Mouse (Mus musculus): ENCODE measurements at regions not wholly inside any gene's neighbourhood (a gene's known extent, or its start where the extent isn't known, plus 50 kb on each side); places are given as distances from the start of the nearest gene placed in this dataset.

DNA sequence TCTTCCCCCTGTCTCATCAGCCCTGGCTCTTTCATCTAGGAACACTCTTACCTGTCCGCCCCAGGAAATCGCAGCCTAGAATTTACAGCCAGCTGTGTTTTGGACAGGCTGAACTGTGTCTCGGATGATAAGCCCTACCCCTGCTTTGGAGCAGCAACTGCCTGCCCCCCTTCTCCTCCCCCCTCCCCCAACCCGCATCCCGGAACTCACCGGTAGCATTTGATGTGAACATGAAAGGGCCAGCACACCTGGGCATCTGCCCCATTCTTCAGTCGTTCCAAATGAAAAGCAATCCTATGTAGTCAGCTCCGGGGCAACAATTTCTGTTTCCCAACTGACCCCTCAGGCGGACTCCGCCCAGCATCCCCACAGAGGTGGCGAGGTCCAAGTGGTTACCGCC, 130.1 kb upstream of the Ctnnb1 start:
- no peak for ATAC-seq (replicated peaks; ENCODE audit: poor library complexity, severe bottlenecking)

DNA sequence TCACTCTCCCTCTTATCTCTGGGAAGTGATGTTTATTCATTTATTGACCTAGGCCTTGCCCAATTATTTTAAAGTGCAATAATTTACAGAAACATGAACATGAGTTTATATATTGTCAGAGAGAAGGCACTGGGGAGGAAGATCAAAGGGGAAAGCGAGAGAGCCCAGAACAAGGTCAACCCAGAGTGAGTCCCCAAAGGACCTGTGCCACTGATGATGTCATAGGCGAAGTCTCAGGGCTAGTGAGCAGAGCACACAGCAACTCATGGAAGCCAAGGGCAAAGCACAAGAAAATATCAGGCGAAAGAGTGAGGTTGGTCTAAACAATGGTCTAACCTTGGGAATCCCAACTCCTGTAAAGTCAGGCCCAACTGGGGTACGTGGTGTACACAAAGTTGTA, 126.4 kb upstream of the Ctnnb1 start:
- ATAC-seq (replicated peaks; ENCODE audit: poor library complexity, severe bottlenecking) = no peak

DNA sequence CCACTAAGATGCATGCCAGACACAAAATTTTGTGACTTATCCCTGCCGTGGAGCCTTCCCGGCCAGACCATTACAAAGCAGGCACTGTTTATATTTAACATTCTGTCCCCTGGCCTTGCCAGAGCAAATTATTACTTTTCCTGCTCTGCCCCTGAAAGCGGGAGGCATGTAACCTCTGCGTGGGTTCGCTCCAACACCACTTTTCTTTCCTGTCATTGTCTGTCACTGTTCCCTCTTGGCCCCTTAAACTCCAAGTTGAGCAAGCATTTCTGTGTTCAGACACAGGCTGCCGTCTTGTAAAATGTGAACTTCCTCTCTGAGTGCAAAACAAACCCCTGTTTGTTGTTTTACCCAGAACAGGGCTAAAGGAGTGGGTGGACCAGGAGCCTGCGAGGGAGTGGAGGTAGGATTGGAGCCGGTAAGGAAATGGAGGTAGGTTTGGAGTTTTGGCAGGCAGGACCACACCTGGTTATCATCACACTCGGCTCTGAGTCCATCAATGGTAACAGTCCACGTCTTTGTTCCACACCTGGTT, 124.2 kb upstream of the Ctnnb1 start:
- ATAC-seq (replicated peaks; ENCODE audit: poor library complexity, severe bottlenecking) = no peak

DNA sequence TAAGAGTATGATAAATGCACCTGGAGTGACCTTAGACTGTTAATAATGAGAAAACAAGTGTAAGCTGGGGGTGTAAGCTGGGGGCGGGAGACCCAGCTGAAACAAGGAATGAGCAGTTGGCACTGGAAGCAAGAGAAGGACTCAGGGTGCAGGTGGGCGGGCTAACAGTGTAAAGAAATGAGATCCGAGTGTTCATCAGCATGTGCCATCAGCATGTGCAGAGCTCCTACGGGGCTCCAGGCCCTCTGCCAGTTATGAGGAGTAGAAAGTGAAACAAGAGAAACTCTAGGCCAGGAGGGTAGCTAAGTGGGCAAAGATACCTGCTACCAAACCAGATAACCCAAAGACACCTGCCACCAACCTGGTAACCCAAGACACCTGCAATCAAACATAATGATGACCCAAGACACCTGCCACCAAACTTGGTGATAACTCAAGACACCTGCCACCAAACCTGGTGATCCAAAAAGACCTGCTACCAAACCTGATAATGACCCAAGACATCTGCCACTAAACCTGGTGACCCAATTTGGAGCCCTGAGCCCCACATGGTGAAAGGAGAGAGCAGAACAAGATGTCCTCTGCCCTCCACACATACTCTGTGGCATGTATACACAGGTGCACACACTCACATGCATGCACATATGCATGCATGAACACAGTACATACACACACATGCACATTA, 120.1 kb upstream of the Ctnnb1 start:
- no peak for ATAC-seq (replicated peaks; ENCODE audit: poor library complexity, severe bottlenecking)

DNA sequence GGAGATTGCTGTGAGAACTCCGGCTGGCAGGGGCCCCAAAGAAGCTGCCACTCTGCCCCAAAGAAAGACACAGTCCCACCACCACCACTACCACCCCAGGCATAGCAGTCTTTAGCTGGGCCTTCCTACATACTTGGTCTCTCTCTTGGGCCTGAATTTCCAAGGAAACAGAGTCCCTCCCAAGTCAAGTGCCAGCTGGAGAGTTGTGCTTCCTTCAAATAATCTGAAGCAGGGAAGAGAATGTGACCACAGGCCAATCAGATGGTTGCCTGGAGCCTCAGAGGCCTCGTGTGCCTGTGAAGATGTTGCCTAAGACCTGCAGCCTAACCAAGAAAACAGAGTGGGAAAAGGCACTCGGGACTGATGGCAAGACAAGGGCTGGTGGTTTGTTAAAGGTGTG, 117.5 kb upstream of the Ctnnb1 start:
- ATAC-seq (replicated peaks; ENCODE audit: poor library complexity, severe bottlenecking) = no peak

DNA sequence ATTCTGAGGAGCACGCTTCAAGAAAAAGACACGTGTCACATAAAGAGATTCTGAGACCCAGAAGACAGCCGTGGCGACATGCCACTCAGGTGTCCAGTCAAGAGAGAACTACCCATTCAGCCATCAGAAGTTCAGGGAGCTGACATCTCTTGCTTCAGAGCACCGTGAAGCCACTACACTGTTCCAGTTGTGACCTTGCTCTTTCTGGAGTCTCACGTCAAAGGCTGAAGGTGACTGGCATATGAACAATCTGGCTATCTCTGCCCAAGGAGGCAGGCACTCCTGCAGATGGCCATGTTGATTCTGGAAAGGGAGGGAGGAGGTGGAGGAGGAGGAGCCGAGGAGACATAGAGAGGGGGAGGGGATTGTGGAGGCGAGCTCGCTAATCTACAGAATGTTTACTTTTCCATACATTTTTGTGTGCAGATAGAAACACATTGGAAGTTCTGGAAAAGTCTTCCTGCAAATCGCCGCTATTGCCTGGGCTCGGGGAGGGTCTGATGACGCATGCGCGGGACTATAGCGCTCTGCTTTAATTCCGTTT, 116.3 kb upstream of the Ctnnb1 start:
- ATAC-seq (replicated peaks; ENCODE audit: poor library complexity, severe bottlenecking) = no peak

DNA sequence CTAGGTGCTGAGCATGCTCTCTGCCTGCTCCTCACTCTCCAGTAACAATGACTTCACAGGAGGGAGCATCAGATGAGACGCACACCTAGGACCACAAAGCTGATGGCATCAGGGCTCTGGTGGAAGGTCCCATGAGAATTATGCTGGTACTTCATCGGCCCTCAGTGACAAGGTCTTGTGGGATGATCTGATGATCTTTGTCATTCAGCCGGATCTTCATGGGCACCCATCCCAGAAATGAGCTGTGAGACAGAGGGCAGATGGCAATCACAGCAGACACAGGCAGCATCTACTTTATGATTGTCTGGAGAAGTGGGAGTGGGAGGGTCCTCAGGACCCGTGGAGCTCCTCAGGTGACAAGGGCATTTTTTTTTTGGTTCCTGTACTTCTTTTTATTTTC, 114.7 kb upstream of the Ctnnb1 start:
- ATAC-seq (replicated peaks; ENCODE audit: poor library complexity, severe bottlenecking) = no peak

DNA sequence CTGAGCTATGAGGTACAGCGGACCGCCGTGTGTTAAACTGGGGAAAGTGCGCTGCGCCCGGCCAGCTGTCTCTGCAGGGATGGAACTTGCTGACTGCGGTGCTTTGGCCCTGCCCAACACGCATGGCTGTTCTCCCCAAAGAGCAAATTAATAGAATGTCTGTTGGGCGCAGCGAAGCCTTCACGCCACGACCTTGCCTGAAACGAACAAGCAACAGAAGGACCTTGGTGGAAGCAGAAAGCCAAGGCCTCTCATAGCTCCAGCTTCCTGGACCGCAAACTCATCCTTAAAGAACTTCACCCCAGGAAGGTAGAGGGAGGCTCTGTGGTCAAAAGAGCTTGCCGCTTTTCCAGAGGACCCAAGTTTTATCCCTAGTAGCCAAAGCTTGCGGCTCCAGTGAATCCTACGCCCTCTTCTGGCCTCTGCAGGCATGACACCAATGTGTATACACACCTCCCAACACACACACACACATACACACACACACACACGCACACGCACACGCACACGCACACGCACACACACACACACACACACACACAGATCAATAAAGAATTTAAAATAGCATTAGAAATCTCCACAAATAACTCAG, 110.2 kb upstream of the Ctnnb1 start:
- no peak for ATAC-seq (replicated peaks; ENCODE audit: poor library complexity, severe bottlenecking)

DNA sequence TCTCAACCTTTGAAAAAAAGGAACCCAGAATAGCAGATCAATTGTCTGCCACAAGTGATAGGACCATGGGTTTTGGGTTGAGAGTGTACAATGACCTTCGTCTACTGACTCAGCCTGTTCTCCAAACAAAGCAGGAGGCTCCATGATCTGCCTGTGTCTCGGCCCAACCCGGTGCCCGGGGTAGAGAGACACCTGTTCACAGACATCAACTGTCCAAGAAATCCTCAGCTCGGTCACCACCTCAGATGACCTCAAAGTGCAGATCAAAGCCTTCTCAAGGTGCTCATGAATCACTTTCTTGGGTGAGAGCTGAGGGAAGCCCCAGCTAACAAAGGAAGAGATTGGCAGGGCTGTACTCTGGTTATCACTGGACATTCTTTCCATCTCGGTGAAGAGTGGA, 108.1 kb upstream of the Ctnnb1 start:
- no peak for ATAC-seq (replicated peaks; ENCODE audit: poor library complexity, severe bottlenecking)

DNA sequence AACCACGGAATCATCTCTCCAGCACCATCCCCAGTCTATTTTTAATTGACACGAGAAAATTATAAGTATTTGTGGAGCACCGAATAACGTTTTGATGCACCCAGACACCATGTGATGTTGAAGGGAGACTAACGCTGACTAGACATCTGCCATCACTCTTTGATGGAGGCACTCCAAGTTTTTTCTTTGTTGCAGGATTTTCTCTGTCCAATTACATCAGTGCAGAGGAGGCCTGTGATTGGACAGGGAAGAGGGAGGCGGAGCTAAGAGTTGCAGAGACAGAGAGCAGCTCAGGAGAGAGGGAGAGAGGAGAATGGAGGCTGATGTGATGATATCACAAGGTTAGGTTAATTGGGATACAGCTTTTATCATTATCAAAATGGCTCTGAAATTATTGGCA, 105.6 kb upstream of the Ctnnb1 start:
- ATAC-seq (replicated peaks; ENCODE audit: poor library complexity, severe bottlenecking) = no peak

DNA sequence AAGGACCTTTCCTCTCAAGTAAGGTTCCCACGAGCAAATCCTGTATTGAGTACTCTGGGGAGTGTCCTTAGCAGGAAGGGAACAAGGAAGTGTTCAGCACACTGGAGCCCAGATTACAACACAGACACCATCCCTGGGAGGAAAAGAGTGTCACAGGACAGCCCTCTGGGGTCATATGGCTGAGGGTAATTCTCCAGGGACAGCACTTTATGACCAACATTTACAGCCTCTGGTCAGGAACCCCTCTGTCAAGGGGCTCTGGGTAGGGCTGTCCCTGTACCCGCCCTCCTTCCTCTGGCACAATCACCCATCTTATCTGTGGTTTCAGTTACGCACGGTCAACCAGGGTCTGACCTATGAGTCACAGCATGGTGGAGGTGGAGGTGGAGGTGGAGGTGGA, 102.8 kb upstream of the Ctnnb1 start:
- ATAC-seq (replicated peaks; ENCODE audit: poor library complexity, severe bottlenecking) = peak; percentile 44

DNA sequence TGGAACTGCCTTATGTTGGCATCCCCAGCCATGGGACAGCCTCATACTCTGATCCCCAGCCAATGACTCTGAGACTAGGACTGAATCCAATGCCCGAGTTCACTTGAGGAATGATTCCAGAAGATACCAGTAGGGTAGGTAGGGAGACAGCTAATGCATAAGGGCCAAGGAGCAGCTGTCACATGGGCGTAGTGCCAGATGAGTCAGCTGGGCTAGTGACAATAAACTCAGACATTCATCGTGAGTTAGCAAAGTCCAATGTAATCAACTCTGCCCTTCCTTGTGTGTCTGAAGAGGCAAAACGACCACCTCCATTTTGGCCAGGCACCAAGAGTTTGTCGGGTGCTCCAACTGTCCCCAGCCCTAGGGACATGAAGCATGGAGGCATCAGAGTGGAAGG, 98.5 kb upstream of the Ctnnb1 start:
- ATAC-seq (replicated peaks; ENCODE audit: poor library complexity, severe bottlenecking) = no peak

DNA sequence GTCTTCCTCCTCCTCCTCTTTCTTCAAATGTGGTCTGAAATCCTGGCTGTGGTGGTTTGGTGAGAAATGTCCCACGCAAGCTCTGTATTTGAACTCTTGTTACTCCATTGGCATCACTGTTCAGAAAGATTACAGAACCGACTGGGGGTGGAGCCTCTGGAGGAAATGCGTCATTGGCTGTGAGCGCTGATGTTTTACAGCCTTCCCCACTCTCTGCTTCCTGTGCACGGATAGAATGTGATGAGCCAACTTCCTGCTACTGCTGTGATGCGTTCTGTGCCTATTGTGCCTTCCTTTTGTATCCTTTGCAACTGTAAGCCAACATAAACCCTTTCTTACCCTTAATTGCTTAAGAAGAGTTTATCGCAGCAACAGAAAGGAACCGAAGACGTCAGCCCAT, 94.8 kb upstream of the Ctnnb1 start:
- peak; percentile 35 for ATAC-seq (replicated peaks; ENCODE audit: poor library complexity, severe bottlenecking)

DNA sequence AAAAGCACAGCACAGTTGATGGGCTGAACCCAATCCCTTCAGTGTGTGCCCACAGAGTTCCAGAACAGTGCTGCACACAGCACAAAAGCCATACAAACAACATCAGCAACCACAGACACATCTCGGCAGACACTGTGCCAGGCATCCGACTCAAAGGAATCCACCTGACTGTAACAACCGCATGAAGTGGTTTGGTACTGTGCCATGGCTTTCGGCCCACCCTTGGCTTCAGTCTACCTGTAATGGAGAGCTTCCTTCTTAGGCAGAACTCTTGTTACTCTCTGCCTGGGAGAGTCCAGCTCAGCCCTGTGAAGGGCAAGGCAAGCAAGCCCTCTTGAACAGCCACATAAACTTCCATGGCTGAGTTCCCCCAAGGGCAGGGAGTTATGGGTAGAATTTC, 93.4 kb upstream of the Ctnnb1 start:
- no peak for ATAC-seq (replicated peaks; ENCODE audit: poor library complexity, severe bottlenecking)

DNA sequence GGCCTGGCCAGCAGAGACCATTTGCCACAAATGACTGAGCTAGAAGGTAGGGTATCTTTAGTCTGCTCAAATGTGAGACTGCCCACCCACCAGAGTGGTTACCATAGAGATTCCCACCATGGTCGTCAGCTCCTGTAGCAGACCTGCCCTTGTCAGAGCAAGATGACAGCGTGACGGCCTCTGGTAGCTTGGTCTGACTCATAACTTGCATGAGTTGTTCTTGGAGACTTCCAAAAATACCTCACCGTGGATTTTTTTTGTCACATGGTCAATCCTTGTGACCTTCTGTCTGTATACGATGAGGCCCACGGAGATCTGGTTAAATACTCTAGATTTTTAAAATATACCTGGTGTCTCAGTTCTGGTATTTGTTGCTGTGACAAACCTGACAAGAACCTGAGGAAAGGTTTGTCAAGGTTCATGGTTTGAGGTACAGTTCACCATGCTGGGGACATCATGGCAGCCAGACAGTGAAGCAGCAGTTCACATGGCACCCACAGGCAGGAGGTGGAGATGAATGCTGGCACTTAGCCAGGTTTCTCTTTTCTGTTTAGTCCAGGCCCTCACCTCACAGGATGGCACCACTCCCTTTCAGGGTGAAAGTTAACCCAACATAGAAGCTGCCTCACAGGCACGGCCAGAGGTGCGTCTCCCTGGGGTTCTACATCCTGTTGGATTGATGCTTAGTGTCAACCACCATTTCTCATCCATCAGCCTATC, 91.4 kb upstream of the Ctnnb1 start:
- ATAC-seq (replicated peaks; ENCODE audit: poor library complexity, severe bottlenecking) = no peak

DNA sequence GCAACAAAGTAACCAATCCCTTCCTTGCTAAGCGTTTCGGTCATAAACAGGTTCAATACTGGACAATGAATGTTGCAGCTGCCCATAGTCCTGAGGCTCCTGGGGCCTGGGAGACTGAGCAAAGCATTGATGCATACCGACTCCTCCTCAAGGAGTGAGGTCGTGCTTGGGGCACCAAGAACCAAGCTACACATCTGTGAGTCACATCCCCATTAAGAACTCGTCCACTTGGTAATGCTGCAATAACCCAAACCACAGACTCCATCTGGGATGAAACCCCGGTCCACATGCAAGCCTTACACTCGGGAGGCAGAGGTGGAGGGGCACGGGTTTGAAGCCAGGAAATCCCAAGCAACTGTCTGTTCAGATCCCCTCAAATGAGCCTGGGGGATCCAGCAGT, 85.3 kb upstream of the Ctnnb1 start:
- no peak for ATAC-seq (replicated peaks; ENCODE audit: poor library complexity, severe bottlenecking)

DNA sequence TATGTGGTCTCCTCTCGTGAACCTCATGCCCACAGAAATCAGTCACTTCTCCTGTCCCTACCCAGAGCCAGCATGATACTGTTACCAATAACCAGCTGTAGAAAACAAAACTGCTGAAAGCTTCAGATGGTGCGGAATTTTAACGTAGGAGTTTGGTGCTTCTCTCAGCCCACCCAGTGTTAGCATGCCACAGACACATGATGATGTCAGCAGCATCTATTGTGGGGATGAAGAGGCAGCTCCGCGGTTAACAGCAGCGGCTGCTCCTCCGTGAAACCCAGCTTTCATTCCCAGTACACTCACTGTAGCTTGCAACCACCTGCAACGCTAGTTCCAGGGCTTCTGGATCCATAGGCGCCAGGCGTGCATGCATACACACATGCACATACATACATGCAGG, 83.5 kb upstream of the Ctnnb1 start:
- no peak for ATAC-seq (replicated peaks; ENCODE audit: poor library complexity, severe bottlenecking)

DNA sequence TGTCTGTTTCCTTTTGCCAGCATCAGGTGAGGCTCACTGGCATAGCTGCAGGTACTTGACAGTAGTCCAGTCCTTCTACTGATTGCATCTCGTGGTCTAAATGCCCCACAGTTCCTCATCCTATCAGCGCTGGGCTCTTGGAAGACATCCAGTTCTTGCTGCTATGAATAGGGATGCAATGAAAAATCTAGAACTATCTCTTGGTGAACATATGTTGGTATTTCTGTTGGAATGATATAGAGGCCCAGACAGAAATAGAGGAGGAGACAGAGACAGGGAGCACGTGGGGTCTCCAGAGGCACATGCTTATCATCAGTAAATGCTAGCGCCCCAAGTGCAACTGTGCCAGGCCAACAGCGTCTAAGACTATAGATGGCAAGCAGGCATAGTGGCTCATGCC, 81.4 kb upstream of the Ctnnb1 start:
- ATAC-seq (replicated peaks; ENCODE audit: poor library complexity, severe bottlenecking) = no peak

DNA sequence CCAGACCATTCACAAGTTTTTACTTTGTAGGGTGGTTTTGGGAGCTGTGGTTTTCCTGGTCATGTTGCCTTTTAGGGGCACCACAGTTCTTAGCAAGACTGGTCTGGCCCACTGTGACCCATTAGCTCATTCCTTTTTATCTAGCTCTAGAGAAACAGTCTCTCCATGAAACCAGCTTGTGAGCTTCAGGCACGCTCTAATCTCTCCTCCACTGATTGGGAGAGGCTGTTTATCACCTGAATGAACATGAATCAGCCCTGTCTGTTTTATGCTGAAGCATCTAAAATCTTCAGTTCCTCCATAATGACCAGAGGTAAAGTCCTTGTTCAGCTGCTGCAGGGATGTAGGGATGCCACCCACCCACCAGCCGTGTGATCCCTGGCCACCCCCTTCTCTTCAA, 80.1 kb upstream of the Ctnnb1 start:
- no peak for ATAC-seq (replicated peaks; ENCODE audit: poor library complexity, severe bottlenecking)

DNA sequence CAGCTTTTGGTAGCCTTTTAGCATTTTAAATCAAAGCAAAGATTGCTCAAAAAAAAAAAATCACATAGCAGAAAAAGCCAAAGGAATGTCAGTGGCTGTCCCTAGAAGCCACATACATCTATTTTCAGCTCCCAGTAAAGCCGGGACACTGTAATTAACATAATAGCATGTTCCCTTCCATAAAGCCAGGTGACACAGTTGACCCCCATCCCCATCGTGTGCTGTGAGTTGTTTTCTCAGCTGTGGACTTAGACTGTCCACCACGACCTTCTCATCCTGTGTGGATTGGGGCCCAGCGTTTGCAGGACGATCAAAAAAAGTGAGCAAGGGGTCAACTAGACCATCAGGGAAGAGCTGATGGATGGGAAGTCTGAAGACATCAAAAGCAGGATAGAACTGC, 78.9 kb upstream of the Ctnnb1 start:
- no peak for ATAC-seq (replicated peaks; ENCODE audit: poor library complexity, severe bottlenecking)

DNA sequence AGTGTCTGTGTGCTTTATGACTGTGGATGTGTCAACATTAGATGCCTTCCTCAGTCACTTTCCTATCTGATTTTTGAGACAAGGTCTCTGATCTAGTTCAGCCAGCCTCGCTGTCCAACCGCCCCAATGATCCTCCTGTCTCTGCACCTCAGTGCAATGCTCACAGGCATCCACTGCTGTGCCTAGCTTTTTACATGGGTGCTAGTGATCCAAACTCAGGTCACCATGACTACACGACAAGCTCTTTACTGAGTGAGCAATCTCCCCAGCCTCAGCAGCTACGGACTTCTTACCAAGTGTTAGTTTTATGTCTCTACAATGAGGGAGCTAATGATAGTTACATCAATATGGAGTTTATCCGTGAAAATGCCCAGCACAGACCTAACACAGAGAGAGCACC, 77.1 kb upstream of the Ctnnb1 start:
- no peak for ATAC-seq (replicated peaks; ENCODE audit: poor library complexity, severe bottlenecking)

DNA sequence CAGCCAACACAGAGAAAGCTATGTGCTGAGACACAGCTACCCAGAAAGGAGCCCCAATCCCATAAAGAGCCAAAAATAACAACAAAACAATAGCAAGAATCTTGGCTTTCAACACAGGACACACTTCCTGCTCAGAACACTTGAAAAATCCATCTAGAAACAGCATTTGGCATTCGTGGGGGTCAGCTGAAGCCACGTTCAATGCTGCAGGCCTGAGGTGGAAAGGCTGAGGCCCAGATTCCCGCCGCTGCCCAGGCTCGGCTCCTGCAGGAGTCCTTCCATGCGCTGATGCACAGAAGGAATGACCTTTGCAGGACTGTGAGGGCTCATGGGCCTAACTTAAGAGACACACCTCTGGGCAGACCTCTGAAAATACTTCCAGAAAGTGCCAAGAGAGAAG, 76.4 kb upstream of the Ctnnb1 start:
- ATAC-seq (replicated peaks; ENCODE audit: poor library complexity, severe bottlenecking) = no peak

Measured in granulocyte monocyte progenitor cell, adult 5-6 weeks (primary cell).